Mouse (Mus musculus): ENCODE data around the gene Esyt2. TPM values are rescaled to one million over a fixed set of nuclear protein-coding genes. Genes with fewer than 3 reads are reported as not detected.

Esyt2 gene
- total and polyA plus RNA-seq, 2 experiments from 2014 or later: 8.1 to 49.7 TPM

DNA sequence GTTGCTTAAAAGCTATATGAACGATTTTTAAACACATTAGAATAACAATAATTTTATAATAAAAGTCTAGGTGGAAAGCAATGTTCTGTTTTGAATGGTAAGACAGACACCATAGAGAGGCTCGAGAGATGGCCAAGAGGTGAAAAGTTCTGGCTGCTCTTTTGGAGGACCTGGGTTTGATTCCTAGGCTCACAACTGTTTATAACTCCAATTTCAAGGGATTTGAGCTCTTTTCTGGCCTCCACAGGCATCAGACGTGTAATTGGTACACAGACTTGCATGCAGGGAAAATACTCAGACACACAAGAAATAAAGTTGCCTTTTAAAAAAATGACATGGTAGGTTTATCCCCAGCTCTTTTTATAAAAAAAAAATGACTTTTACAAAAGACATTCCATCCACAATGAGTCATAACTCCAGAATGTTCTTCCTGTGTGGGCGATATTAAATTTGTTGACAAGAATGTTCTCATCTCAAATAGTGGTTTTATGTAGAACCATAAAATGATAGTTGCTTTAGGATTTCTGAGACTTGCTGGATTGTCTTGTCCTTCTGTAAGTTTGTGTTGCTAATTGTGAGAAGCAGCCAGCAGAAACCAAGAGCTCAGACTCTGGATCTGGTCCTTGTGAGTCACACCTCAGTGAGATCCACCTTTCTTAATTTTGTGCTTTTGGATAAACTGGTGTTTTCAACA lies 12.8 kb downstream of the Esyt2 start:
- H3K36me3 ChIP-seq (ENCODE audit: insufficient read depth): no peaks in the 10 kb centered on the region
- ATAC-seq: no peak
- no peak overlapping the region for H3K4me2 ChIP-seq (ENCODE audit: low read depth)
- H3K9ac ChIP-seq: no peak overlapping the region
- no peak overlapping the region for H3K4me3 ChIP-seq (ENCODE audit: low read depth, low read length)
- DNase-seq: no peak
- no peaks in the 10 kb centered on the region for H3K27me3 ChIP-seq (ENCODE audit: insufficient read depth, low read length)
- H3K9me3 ChIP-seq (ENCODE audit: low read length): no peaks in the 10 kb centered on the region
- H3K4me1 ChIP-seq (ENCODE audit: insufficient read depth): no peaks in the 10 kb centered on the region
- no peak for TF ChIP-seq CTCF (IDR thresholded peaks at IDR 0.05; ENCODE audit: low read depth)
- 82% methylated on average over 4 of the region's 4 CpGs for WGBS
- H3K27ac ChIP-seq (ENCODE audit: low read depth, low read length): no peak overlapping the region

DNA sequence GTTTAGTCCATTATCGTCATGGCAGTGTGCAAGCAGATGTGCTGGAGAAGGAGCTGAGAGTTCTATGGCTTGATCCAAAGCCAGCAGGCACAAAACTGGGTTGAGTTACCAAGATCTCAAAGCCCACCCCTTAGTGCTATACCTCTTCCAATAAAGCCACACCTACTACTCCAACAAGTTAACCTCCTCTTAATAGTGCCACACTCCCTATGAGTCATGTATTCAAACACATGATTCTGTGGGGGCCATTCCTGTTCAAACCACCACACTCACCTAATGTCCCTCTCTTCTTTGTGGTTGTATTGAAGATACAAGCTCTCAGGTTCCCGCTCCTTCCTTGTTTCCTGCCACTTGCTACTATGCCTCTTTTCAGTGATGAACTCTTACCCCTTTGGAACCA lies 18.9 kb downstream of the Esyt2 start:
- Histone ChIP-seq H3K4me2 (ENCODE audit: low read depth) (no peak overlapping the region), H3K4me3 (ENCODE audit: low read depth, low read length) (no peak overlapping the region), H3K9ac (no peak overlapping the region), H3K27me3 (ENCODE audit: insufficient read depth, low read length) (no peaks in the 10 kb centered on the region), H3K36me3 (ENCODE audit: insufficient read depth) (no peaks in the 10 kb centered on the region), H3K9me3 (ENCODE audit: low read length) (no peaks in the 10 kb centered on the region), H3K4me1 (ENCODE audit: insufficient read depth) (no peaks in the 10 kb centered on the region), H3K27ac (ENCODE audit: low read depth, low read length) (no peak overlapping the region)
- no peak for DNase-seq
- TF ChIP-seq CTCF (IDR thresholded peaks at IDR 0.05; ENCODE audit: low read depth): no peak
- no peak for ATAC-seq
- WGBS: 100% methylated on average over 2 of the region's 2 CpGs

DNA sequence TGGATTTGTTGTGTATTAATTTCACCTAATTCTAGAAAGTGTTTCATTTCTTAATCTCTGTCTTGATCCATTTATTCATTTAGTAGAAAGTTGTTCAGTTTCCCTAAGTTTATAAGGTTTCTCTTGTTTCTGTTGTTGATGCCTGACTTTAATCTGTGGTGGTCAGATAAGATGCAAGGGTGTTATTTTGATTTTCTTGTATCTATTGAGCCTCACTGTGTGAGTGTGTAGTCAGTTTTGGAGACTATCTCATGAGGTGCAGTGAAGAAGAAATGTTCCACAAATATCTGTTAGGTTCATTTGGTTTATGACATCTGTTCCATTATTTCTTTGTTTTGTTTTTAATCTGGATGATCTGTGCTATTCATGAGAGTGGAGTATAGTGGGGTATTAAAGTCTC lies 21.2 kb downstream of the Esyt2 start:
- Histone ChIP-seq H3K36me3 (ENCODE audit: insufficient read depth) (no peaks in the 10 kb centered on the region), H3K4me2 (ENCODE audit: low read depth) (no peak overlapping the region), H3K27ac (ENCODE audit: low read depth, low read length) (no peak overlapping the region), H3K9ac (no peak overlapping the region), H3K4me1 (ENCODE audit: insufficient read depth) (no peaks in the 10 kb centered on the region), H3K4me3 (ENCODE audit: low read depth, low read length) (no peak overlapping the region), H3K9me3 (ENCODE audit: low read length) (no peaks in the 10 kb centered on the region), H3K27me3 (ENCODE audit: insufficient read depth, low read length) (no peaks in the 10 kb centered on the region)
- ATAC-seq (no peak), DNase-seq (no peak)
- TF ChIP-seq CTCF (IDR thresholded peaks at IDR 0.05; ENCODE audit: low read depth): no peak

DNA sequence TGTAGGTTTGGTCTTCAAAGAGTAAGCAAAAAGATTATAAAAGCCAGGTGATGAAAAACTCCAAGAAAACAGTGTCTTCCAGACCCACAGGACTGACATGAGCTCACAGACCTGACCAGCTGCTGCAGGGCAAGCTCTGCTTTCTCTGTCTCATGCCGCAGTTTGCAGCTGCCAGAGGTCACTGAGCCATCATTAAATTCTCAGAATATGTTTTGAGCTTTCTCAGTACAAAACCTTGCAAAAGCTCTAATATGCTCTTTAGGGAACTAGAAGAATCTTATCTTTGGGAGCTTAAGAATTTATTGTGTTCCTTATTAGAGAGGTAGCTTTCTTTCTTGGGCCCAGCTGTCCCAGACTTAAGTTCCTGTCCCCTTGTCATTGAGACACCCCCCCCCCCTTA lies 25.0 kb downstream of the Esyt2 start:
- Histone ChIP-seq H3K9ac (no peak overlapping the region), H3K27me3 (ENCODE audit: insufficient read depth, low read length) (no peaks in the 10 kb centered on the region), H3K4me1 (ENCODE audit: insufficient read depth) (no peaks in the 10 kb centered on the region), H3K4me2 (ENCODE audit: low read depth) (no peak overlapping the region), H3K9me3 (ENCODE audit: low read length) (no peaks in the 10 kb centered on the region), H3K36me3 (ENCODE audit: insufficient read depth) (no peaks in the 10 kb centered on the region), H3K27ac (ENCODE audit: low read depth, low read length) (no peak overlapping the region), H3K4me3 (ENCODE audit: low read depth, low read length) (no peak overlapping the region)
- 79% methylated on average over 1 of the region's 1 CpGs for WGBS
- no peak for TF ChIP-seq CTCF (IDR thresholded peaks at IDR 0.05; ENCODE audit: low read depth)
- DNase-seq (no peak), ATAC-seq (no peak)

DNA sequence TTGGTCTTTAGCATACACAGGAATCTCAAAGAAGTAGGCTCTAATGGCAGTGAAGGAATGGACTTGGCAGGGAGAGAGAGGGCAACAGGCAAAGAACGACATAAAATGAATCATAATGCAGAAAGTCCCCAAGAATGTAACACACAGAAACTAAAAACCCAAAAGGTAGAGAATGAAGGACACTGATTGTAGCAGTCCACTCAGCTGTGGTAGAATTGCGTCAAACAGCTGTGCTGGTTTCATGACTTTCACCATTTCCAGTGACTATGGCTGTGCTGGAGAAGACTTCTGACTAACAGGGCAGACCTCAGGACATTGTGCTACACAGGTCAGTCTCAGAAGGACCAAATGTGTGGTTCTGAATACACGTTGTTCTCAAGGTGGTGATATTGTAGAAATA lies 26.9 kb downstream of the Esyt2 start:
- Histone ChIP-seq H3K36me3 (ENCODE audit: insufficient read depth) (no peaks in the 10 kb centered on the region), H3K27ac (ENCODE audit: low read depth, low read length) (no peak overlapping the region), H3K4me1 (ENCODE audit: insufficient read depth) (no peaks in the 10 kb centered on the region), H3K27me3 (ENCODE audit: insufficient read depth, low read length) (no peaks in the 10 kb centered on the region), H3K9me3 (ENCODE audit: low read length) (no peaks in the 10 kb centered on the region), H3K4me3 (ENCODE audit: low read depth, low read length) (no peak overlapping the region), H3K4me2 (ENCODE audit: low read depth) (no peak overlapping the region), H3K9ac (no peak overlapping the region)
- WGBS: 88% methylated on average over 3 of the region's 3 CpGs
- no peak for TF ChIP-seq CTCF (IDR thresholded peaks at IDR 0.05; ENCODE audit: low read depth)
- no peak for DNase-seq
- no peak for ATAC-seq

DNA sequence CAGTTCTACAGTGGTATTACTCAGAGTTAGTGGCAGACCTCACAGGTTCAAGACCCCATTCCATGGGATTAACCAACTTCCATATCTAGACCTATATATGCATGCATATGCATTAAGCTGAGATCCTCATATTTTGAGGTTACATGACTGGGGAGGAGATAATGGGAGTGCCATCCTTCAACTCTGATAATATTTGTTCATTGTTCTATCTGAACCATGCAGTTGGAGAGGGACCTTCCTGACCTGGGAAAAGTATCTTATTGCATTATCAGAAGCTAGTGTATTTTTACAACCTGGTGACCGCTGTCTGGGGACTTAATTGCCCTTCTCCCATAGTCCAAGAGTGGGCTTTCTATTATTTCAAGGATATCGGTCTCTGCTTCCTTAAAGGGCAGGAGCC lies 27.6 kb downstream of the Esyt2 start:
- no peak overlapping the region for H3K4me2 ChIP-seq (ENCODE audit: low read depth)
- no peaks in the 10 kb centered on the region for H3K4me1 ChIP-seq (ENCODE audit: insufficient read depth)
- H3K36me3 ChIP-seq (ENCODE audit: insufficient read depth): no peaks in the 10 kb centered on the region
- DNase-seq (no peak), ATAC-seq (no peak)
- no peak overlapping the region for H3K9ac ChIP-seq
- H3K27ac ChIP-seq (ENCODE audit: low read depth, low read length): no peak overlapping the region
- H3K27me3 ChIP-seq (ENCODE audit: insufficient read depth, low read length): no peaks in the 10 kb centered on the region
- H3K4me3 ChIP-seq (ENCODE audit: low read depth, low read length): no peak overlapping the region
- WGBS: 92% methylated on average over 2 of the region's 2 CpGs
- H3K9me3 ChIP-seq (ENCODE audit: low read length): no peaks in the 10 kb centered on the region
- TF ChIP-seq CTCF (IDR thresholded peaks at IDR 0.05; ENCODE audit: low read depth): no peak

DNA sequence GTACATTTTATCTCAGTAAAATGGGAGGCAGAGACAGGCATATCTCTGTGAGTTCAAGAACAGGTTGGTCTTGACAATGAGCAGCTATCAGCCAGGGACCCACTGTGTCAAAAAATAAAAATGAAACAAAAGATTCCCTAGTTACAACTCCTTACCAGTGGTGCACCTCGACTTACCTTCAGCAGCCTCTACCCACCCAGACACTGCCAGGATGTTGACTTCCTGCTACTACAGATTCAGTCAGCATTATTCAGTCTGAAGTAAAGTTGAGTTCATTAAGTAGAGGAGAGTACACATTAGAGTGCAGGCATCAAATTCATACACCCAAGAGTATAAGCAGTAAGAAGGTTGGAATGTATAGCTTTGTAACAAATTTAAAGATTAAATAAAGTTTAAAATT lies 32.8 kb downstream of the Esyt2 start:
- 100% methylated on average over 1 of the region's 1 CpGs for WGBS
- Histone ChIP-seq H3K27me3 (ENCODE audit: insufficient read depth, low read length) (no peaks in the 10 kb centered on the region), H3K9me3 (ENCODE audit: low read length) (no peaks in the 10 kb centered on the region), H3K4me3 (ENCODE audit: low read depth, low read length) (no peak overlapping the region), H3K36me3 (ENCODE audit: insufficient read depth) (no peaks in the 10 kb centered on the region), H3K27ac (ENCODE audit: low read depth, low read length) (no peak overlapping the region), H3K4me2 (ENCODE audit: low read depth) (no peak overlapping the region), H3K9ac (no peak overlapping the region), H3K4me1 (ENCODE audit: insufficient read depth) (no peaks in the 10 kb centered on the region)
- DNase-seq (no peak), ATAC-seq (no peak)
- TF ChIP-seq CTCF (IDR thresholded peaks at IDR 0.05; ENCODE audit: low read depth): no peak
